Mouse (Mus musculus) erythroid progenitor cell, adult 5-6 weeks (primary cell): Measurements from ENCODE around the gene Dhx36. TPM values are rescaled to one million over a fixed set of nuclear protein-coding genes. Genes with fewer than 3 reads are reported as not detected.

Experiments
- ATAC-seq: replicated peaks from 2 replicates; pipeline ENCODE4 v1.8.0; 2016; ENCODE audit warnings: moderate number of reproducible peaks, mild to moderate bottlenecking, moderate TSS enrichment, inconsistent platforms; ENCODE audit not compliant: poor library complexity, low FRiP score, severe bottlenecking
- total RNA-seq, 2 experiments: library from RNA; stranded (forward) in 1 of 2; stranded (reverse) in 1 of 2; fragments of 150-400 nt in 1 of 2; fragments of 186-747, 209-891 nt in 1 of 2; gene quantifications; 2 replicates each; pipeline versions ENCODE4 v1.2.3 to v1.2.4; 2015 to 2017; ENCODE audit warnings: low replicate concordance in 2 of 2

Gene Dhx36
- total RNA-seq (2015; ENCODE audit: low replicate concordance) (20.9 and 36.5 TPM in 2 replicates), total RNA-seq (2017; ENCODE audit: low replicate concordance) (14.2 and 18.2 TPM in 2 replicates)

- ATAC-seq = peak; percentile 100
Observed at GRCm38 (mm10) chr3:62506488-62507205, at the start of gene Dhx36. Dhx36 (minus strand) TSS chr3:62507004.

GRCm38 (mm10) chr3:62527593-62527992, 20.8 kb upstream of the Dhx36 start:
- no peak for ATAC-seq

GRCm38 (mm10) chr3:62527160-62527559, 20.4 kb upstream of the Dhx36 start:
- ATAC-seq = no peak

GRCm38 (mm10) chr3:62507206-62507647, 423 bp upstream of the Dhx36 start:
- no peak for ATAC-seq

- ATAC-seq = no peak
Observed at GRCm38 (mm10) chr3:62505166-62505900, 1.5 kb downstream of the Dhx36 start.

- no peak for ATAC-seq
Observed at GRCm38 (mm10) chr3:62499327-62499726, 7.5 kb downstream of the Dhx36 start.

GRCm38 (mm10) chr3:62492568-62492967, 14.2 kb downstream of the Dhx36 start:
- no peak for ATAC-seq

- no peak for ATAC-seq
Observed at GRCm38 (mm10) chr3:62484340-62484739, 22.5 kb downstream of the Dhx36 start.

GRCm38 (mm10) chr3:62470179-62470578, 36.6 kb downstream of the Dhx36 start:
- no peak for ATAC-seq

- no peak for ATAC-seq
Observed at GRCm38 (mm10) chr3:62464276-62464675, 42.5 kb downstream of the Dhx36 start.

GRCm38 (mm10) chr3:62459483-62459882, 47.3 kb downstream of the Dhx36 start:
- no peak for ATAC-seq

GRCm38 (mm10) chr3:62458284-62459013, 48.4 kb downstream of the Dhx36 start:
- ATAC-seq = no peak

- no peak for ATAC-seq
Observed at GRCm38 (mm10) chr3:62455854-62456253, 51.0 kb downstream of the Dhx36 start.

GRCm38 (mm10) chr3:62454096-62454495, 52.7 kb downstream of the Dhx36 start:
- ATAC-seq = no peak

GRCm38 (mm10) chr3:62452961-62453360, 53.8 kb downstream of the Dhx36 start:
- ATAC-seq = no peak

GRCm38 (mm10) chr3:62449871-62450496, 56.8 kb downstream of the Dhx36 start:
- ATAC-seq = no peak

- no peak for ATAC-seq
Observed at GRCm38 (mm10) chr3:62447151-62447550, 59.7 kb downstream of the Dhx36 start.

GRCm38 (mm10) chr3:62446271-62446670, 60.5 kb downstream of the Dhx36 start:
- no peak for ATAC-seq

GRCm38 (mm10) chr3:62443582-62444194, 63.1 kb downstream of the Dhx36 start:
- no peak for ATAC-seq
